Mouse (Mus musculus) brain, embryonic 14.5 days (tissue): ENCODE measurements at regions not wholly inside any gene's neighbourhood (a gene's known extent, or its start where the extent isn't known, plus 50 kb on each side); places are given as distances from the start of the nearest gene placed in this dataset.

Source experiments
- CTCF ChIP-seq: fragments of 200-500 bp; IDR thresholded peaks from 2 replicates; pipeline ENCODE4 v1.5.1; 2012; ENCODE audit warnings: inconsistent platforms, mild to moderate bottlenecking, moderate library complexity, borderline replicate concordance; ENCODE audit not compliant: insufficient read depth, insufficient read length; ENCODE audit errors: extremely low read depth
- POLR2A ChIP-seq: fragments of 200-500 bp; IDR thresholded peaks from 2 replicates; pipeline ENCODE4 v1.6.1; 2012; ENCODE audit warnings: mild to moderate bottlenecking, inconsistent platforms, borderline replicate concordance; ENCODE audit not compliant: poor library complexity, insufficient read depth, insufficient read length, severe bottlenecking; ENCODE audit errors: extremely low read depth

DNA sequence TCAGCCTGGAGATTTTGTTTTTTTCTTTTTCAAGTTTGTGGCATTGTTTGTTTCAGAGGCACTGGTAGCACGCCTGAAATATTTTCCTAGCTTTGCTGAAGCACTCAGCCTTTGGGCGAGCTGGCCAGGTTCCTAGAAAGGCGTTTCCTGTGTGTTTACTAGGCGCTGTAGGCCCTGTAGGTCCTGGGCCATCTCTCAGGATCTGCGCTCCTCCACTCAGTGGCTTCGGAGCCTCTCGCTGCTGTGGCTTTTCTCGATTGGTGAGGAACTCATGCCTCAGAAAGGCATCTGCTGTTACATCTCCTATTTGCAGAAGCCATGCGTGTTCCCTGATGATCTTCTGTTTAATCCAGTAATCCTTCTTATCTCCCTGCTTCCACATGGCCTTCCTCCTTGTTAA lies 188.0 kb upstream of the Plcz1 start:
- TF ChIP-seq CTCF: no peak
- TF ChIP-seq POLR2A: no peak
